Mouse (Mus musculus): ENCODE results near the gene Slamf1.

GRCm38 (mm10) chr1:171825462-171825861 is 58.5 kb downstream of the Slamf1 start:
- TF ChIP-seq CTCF (IDR thresholded peaks at IDR 0.05; ENCODE audit: low read depth, low read length) (no peak), POLR2A (IDR thresholded peaks at IDR 0.05; ENCODE audit: extremely low read depth, insufficient read depth, low read length) (no peak)
